Mouse (Mus musculus): ENCODE measurements around the gene Gucy2e. TPM values are rescaled to one million over a fixed set of nuclear protein-coding genes. Genes with fewer than 3 reads are reported as not detected.

The Gucy2e gene
- polyA plus RNA-seq, 1 experiment from 2014 or later = 0.07 TPM

DNA sequence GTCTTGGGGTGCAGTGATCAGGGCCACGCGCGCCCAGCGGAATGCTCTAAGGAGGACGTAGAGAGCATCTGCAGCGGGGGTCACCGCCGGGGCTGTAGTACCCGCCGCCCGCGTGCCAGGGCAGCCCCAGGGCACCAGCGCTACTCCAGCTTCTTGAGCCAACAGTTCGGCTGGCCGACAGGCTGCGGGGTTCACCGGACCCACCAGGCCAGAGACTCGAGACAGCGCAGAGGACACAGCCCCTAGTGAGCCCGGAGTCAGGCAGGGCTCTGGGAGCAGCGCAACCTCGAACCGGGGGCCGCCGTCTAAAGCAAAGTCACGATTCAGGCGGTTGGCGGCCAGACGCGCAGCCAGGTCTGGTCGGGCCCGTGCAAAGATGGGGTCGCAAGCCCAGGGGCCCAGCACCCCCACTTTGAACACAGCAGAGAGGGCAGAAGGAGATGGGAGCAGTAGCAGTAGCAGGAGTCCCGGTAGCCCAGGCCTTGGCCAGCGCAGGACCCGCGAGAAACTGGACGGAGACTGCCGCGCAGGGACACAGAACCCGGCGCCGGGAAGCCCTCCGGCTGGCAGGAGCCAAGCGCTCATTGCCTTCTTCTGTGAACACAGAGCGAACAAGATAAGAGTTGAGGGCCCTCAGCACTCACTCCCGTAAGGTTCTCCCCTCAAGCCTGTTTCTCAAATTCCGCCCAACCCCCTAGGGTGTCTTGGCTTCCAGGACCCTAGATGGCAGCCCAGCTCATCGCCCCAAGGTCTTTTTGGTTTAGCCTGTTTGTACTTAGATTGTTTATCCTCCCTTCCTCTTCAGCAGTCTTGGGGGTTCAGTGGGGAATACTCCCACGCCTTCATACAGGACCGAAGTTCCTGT, 543 bp downstream of the Gucy2e start:
- Histone ChIP-seq H3K9me3 (no peaks in the 10 kb centered on the region), H3K4me2 (peak overlapping the region; percentile 81), H3K27me3 (peaks cover 48% of the 10 kb centered on the region), H3K36me3 (no peaks in the 10 kb centered on the region), H3K4me1 (peaks cover 19% of the 10 kb centered on the region), H3K27ac (no peak overlapping the region), H3K4me3 (peak overlapping the region; percentile 39), H3K9ac (peak overlapping the region; percentile 42)
- WGBS = 4% methylated on average over 51 of the region's 51 CpGs
- ATAC-seq (ENCODE audit: borderline replicate concordance, extremely low read depth, low FRiP score, low TSS enrichment) = 0 out of 2 replicates have a peak, but pooled peaks have one; percentile 25

DNA sequence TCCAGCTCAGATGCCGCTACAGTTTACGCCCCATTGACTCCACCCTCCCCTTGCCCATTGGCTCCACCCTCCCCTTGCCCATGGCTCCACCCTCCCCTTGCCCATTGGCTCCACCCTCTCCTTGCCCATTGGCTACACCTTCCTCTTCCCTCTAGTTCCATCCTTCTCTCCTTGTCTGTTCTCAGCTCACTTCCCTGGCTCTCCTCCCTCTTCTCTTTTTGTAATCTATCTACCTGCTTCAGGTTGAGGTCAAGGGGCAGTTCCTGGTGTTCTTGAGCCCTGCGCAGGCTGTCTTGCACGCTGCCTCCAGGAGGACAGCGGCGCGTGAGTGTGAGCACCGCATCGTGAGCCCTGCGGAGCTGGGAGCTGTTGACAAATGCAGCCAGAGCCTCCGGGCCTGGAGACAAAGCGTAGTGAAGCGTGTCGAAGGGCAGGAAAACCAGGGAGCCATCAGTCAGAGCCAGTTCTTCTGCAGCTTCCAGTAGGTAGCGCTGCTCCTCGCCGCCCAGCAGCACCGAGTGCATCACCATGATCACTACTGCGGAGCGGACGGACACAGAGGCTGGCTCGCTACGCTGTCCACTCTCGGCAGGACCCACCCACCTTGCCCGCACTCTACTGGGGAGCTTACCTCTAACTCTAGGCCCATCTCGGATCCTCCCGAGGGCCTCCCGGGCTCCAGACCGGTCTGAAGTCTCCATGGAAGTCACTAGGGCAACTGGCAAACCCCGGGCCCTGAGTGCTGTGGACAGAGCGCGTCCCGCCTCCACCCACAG, 1.4 kb downstream of the Gucy2e start:
- peak; percentile 69 for ATAC-seq (ENCODE audit: borderline replicate concordance, extremely low read depth, low FRiP score, low TSS enrichment)
- Histone ChIP-seq H3K4me3 (peak overlapping the region; percentile 39), H3K36me3 (no peaks in the 10 kb centered on the region), H3K9ac (peak overlapping the region; percentile 42), H3K27ac (no peak overlapping the region), H3K4me2 (peak overlapping the region; percentile 81), H3K27me3 (peaks cover 48% of the 10 kb centered on the region), H3K9me3 (no peaks in the 10 kb centered on the region), H3K4me1 (peaks cover 19% of the 10 kb centered on the region)
- under 1% methylated on average over 33 of the region's 33 CpGs for WGBS

DNA sequence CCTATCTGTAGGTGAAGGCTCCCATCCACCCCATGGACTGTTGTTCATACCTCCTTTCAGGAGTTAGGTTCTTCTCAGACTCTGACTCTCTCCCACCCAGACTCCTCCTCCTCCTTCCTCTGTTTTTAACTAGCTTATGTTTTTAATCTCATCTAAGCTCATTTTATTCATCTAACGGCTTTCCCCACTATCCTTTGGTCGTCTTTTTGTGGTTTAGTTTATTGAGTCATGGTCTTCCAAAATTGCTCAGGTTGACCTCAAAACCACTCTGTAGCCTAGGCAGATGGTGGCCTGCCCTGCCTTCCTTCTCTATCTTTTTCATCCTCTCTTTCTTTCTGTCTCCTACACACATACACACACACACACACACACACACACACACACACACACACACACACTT, 3.7 kb downstream of the Gucy2e start:
- Histone ChIP-seq H3K4me1 (peaks cover 19% of the 10 kb centered on the region), H3K9ac (no peak overlapping the region), H3K9me3 (no peaks in the 10 kb centered on the region), H3K36me3 (no peaks in the 10 kb centered on the region), H3K27me3 (peaks cover 45% of the 10 kb centered on the region), H3K27ac (no peak overlapping the region), H3K4me2 (no peak overlapping the region), H3K4me3 (no peak overlapping the region)
- no peak for ATAC-seq (ENCODE audit: borderline replicate concordance, extremely low read depth, low FRiP score, low TSS enrichment)
- WGBS = 61% methylated on average over 2 of the region's 2 CpGs

DNA sequence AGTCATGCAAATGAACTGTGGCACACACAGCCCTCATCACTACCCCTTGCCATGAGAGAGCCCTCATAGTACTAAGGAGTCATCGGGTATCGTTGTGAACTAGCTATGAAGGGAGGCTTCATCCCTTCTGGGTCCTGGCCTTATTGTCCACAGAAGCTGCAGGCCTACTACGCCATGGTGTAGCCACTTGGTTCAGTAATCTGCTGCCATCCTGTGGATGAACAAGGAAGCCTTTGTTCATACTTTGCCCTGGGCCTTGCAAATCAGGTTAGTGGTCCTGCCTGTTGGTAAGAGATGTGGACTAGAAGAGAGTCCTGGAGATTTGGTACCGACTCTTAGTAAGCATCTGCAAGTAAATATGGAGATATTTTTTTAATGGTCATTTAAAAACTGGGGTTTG, 6.4 kb downstream of the Gucy2e start:
- Histone ChIP-seq H3K36me3 (no peaks in the 10 kb centered on the region), H3K4me3 (no peak overlapping the region), H3K9me3 (no peaks in the 10 kb centered on the region), H3K9ac (no peak overlapping the region), H3K4me1 (peaks cover 7% of the 10 kb centered on the region), H3K4me2 (no peak overlapping the region), H3K27ac (no peak overlapping the region), H3K27me3 (peaks cover 21% of the 10 kb centered on the region)
- no peak for ATAC-seq (ENCODE audit: borderline replicate concordance, extremely low read depth, low FRiP score, low TSS enrichment)
- WGBS = 78% methylated on average over 4 of the region's 4 CpGs

DNA sequence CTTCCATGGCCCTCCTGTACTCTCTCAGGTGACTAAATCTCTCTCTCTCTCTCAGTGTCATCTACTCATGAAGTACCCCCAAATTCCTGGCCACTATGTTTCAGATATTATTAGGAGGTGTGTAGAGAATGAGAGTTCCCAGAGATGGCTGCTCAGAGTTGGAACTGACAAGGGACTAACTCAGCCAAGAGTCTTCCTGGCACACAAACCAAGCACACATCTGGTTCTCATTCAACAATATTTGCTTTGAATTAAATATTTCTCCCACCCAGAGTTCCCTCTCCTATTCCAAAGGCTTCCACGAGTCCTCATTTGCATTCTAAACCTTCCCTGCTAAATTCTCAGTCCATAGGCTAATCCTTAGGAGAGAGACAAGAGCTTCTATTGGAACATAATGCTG, 11.1 kb downstream of the Gucy2e start:
- WGBS = 66% methylated on average over 1 of the region's 1 CpGs
- Histone ChIP-seq H3K27me3 (0 out of 2 replicates have a peak, but pooled peaks cover 3% of the 10 kb centered on the region), H3K9ac (no peak overlapping the region), H3K4me2 (no peak overlapping the region), H3K36me3 (no peaks in the 10 kb centered on the region), H3K4me1 (no peaks in the 10 kb centered on the region), H3K27ac (no peak overlapping the region), H3K4me3 (no peak overlapping the region), H3K9me3 (no peaks in the 10 kb centered on the region)
- ATAC-seq (ENCODE audit: borderline replicate concordance, extremely low read depth, low FRiP score, low TSS enrichment) = no peak

DNA sequence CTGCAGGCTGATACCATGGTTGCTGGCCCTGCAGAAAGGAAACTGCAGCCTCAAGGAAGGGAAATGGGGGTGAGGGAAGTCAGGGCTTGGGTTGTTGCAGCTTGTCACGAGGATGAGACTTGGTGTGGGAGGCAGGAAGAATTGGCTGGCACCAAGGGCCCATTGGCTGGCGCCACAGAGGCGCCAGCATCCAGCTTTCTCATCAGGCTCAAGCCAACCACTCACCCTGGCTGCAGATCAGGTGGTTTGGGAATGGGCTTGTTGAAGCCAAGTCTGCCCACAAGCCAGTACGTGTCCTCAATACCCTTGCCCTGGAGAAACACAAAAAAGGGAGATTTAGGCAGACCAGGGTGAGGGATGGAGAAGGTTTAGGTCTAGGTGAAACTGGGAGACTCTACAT, 13.7 kb downstream of the Gucy2e start:
- 0 out of 2 replicates have a peak, but pooled peaks cover 3% of the 10 kb centered on the region for H3K27me3 ChIP-seq
- no peaks in the 10 kb centered on the region for H3K36me3 ChIP-seq
- no peak overlapping the region for H3K9ac ChIP-seq
- 80% methylated on average over 4 of the region's 4 CpGs for WGBS
- H3K27ac ChIP-seq = no peak overlapping the region
- H3K9me3 ChIP-seq = no peaks in the 10 kb centered on the region
- H3K4me2 ChIP-seq = no peak overlapping the region
- H3K4me1 ChIP-seq = no peaks in the 10 kb centered on the region
- no peak for ATAC-seq (ENCODE audit: borderline replicate concordance, extremely low read depth, low FRiP score, low TSS enrichment)
- no peak overlapping the region for H3K4me3 ChIP-seq

DNA sequence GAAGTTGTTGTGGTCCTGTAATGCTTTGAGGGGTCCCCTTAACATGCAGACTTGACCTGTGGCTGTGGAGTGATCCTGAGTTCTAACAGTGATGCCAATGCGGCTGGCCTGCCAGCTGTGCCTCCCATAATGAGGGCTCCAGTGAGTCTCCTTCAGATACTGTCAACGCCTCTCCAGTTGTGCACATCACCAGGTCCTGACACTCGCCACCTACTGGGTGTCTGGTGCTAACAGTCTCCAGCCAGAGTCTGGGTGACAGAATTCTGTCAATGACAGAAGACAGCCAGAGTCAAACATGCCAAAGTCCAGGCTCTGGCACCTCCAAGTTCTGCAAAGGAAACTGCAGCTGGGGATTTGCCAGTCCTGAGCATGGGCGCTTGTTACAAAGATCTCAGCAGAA, 15.8 kb downstream of the Gucy2e start:
- Histone ChIP-seq H3K9me3 (no peaks in the 10 kb centered on the region), H3K36me3 (no peaks in the 10 kb centered on the region), H3K4me2 (no peak overlapping the region), H3K4me1 (no peaks in the 10 kb centered on the region), H3K9ac (no peak overlapping the region), H3K27me3 (no peaks in the 10 kb centered on the region), H3K4me3 (no peak overlapping the region), H3K27ac (no peak overlapping the region)
- WGBS = 57% methylated on average over 4 of the region's 4 CpGs
- ATAC-seq (ENCODE audit: borderline replicate concordance, extremely low read depth, low FRiP score, low TSS enrichment) = no peak

DNA sequence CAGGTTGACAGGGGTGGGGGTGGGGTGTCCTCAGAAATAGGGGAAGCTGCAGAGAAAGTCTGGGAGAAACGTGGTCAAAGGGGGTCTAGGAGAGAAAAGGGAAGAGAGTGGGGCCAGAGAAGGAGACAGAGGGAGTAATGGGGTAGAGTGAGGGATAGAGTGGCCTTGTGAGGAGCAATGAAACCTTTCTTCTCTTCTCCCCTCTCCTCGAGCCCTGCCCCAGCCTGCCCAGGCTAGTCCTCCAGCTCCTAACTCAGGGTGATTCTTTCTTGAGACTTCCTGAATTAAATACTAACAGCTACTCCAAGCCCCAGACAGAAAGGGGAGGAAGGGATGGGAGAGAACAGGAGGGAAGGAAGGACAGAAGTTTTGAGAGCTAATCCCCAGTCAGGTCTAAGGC, 18.2 kb downstream of the Gucy2e start:
- no peak for ATAC-seq (ENCODE audit: borderline replicate concordance, extremely low read depth, low FRiP score, low TSS enrichment)
- no peaks in the 10 kb centered on the region for H3K9me3 ChIP-seq
- no peak overlapping the region for H3K27ac ChIP-seq
- H3K4me1 ChIP-seq = no peaks in the 10 kb centered on the region
- no peaks in the 10 kb centered on the region for H3K36me3 ChIP-seq
- no peaks in the 10 kb centered on the region for H3K27me3 ChIP-seq
- WGBS = 30% methylated on average over 1 of the region's 2 CpGs
- H3K9ac ChIP-seq = no peak overlapping the region
- H3K4me3 ChIP-seq = no peak overlapping the region
- no peak overlapping the region for H3K4me2 ChIP-seq

DNA sequence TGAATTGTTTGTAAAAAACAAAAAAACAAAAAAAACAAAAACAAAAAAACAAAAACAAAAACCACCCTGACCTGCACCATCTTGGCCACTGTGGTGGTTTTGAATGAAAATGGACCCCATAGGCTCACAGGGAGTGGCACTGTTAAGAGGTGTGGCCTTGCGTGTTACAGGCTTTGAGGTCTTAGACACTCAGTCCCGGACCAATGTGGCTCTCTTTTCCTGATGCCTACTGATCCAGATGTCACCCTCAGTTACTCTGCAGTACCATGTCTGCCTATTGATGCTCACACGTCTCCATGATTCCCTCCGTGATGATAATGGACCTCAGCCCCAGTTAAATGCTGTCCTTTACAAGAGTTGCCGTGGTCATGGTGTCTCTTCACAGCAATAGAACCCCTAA, 19.4 kb downstream of the Gucy2e start:
- ATAC-seq (ENCODE audit: borderline replicate concordance, extremely low read depth, low FRiP score, low TSS enrichment) = no peak
- H3K9me3 ChIP-seq = no peaks in the 10 kb centered on the region
- no peaks in the 10 kb centered on the region for H3K27me3 ChIP-seq

DNA sequence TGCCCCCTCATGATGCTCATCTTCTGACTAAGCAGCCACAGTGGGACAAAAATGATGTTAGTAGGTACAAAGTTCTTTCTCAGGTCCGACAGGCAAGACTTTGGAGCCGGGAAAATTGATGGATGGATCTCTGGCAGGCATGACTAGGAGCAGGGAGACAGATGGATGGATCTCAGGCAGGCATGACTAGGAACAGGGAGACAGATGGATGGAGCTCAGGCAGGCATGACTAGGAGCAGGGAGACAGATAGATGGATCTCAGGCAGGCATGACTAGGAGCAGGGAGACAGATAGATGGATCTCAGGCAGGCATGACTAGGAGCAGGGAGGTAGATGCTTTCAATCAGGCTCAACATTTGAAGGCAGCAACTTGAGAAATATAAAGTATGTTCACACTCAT, 25.4 kb downstream of the Gucy2e start:
- Histone ChIP-seq H3K4me2 (no peak overlapping the region), H3K4me3 (no peak overlapping the region), H3K27ac (no peak overlapping the region), H3K4me1 (no peaks in the 10 kb centered on the region), H3K27me3 (0 out of 2 replicates have a peak, but pooled peaks cover 4% of the 10 kb centered on the region), H3K9ac (no peak overlapping the region), H3K9me3 (no peaks in the 10 kb centered on the region), H3K36me3 (no peaks in the 10 kb centered on the region)
- no peak for ATAC-seq (ENCODE audit: borderline replicate concordance, extremely low read depth, low FRiP score, low TSS enrichment)
- 5% methylated on average over 2 of the region's 2 CpGs for WGBS

More for the DNA sequence above, 19.4 kb downstream of the Gucy2e start:
- Histone ChIP-seq H3K4me2 (no peak overlapping the region), H3K4me1 (no peaks in the 10 kb centered on the region), H3K36me3 (no peaks in the 10 kb centered on the region), H3K27ac (no peak overlapping the region), H3K9ac (no peak overlapping the region), H3K4me3 (no peak overlapping the region)
- WGBS = 86% methylated on average over 5 of the region's 5 CpGs

DNA sequence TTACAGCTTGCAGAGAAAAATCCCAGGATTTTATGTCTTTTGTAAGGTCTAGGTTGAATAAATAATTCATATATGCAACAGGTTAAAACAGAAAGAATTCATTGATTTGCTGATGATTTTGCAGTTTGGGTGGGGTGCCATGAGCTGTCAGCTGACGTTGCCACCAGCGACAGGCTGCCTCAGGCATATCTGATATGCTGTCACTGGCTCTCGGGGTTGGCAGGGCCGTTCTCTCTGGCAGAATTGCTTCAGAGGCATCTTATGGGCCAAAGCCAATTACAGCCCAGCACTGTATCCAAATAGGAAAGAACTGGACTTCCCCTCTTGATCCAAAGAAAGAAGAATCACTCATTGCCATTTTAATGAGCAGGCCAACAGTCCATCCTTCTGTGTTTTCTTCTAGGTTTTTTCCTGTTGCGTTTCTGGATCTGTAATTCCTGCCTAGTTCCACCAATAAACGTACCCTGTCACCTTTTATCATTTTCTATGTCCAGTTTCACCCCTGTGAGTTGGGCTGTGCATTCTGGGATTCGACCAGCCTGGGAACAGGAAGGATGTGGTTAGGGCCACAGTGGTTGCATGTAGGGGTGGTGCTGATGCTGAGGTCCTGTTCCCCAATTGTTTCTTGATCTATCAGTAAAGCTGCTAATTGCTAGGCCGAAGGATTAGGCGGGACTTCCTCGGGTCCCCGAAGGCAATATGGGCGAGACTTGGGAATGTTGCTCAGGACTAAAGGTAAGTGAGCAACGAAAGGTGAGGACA, 34.2 kb downstream of the Gucy2e start:
- no peak overlapping the region for H3K4me2 ChIP-seq
- WGBS = 76% methylated on average over 13 of the region's 13 CpGs
- H3K36me3 ChIP-seq = no peaks in the 10 kb centered on the region
- H3K4me1 ChIP-seq = no peaks in the 10 kb centered on the region
- no peaks in the 10 kb centered on the region for H3K9me3 ChIP-seq
- H3K4me3 ChIP-seq = no peak overlapping the region
- H3K27ac ChIP-seq = no peak overlapping the region
- H3K27me3 ChIP-seq = peaks cover 11% of the 10 kb centered on the region
- H3K9ac ChIP-seq = no peak overlapping the region
- no peak for ATAC-seq (ENCODE audit: borderline replicate concordance, extremely low read depth, low FRiP score, low TSS enrichment)
